Mouse (Mus musculus): ENCODE measurements around the gene Rsph14. TPM values are rescaled to one million over a fixed set of nuclear protein-coding genes. Genes with fewer than 3 reads are reported as not detected.

Gene Rsph14
- polyA plus RNA-seq, 1 experiment from 2014 or later = 0.76 TPM

- no peak for ATAC-seq (replicated peaks)
Measured at GRCm38 (mm10) chr10:75020271-75020670, 12.1 kb downstream of the Rsph14 start.

GRCm38 (mm10) chr10:75016481-75016880, 15.9 kb downstream of the Rsph14 start:
- Histone ChIP-seq H3K4me1 (0 out of 2 replicates have a peak, but pooled peaks cover 6% of the 10 kb centered on the region), H3K9ac (replicated peaks) (no peak overlapping the region), H3K36me3 (no peaks in the 10 kb centered on the region), H3K4me3 (no peak overlapping the region), H3K27me3 (no peaks in the 10 kb centered on the region), H3K9me3 (no peaks in the 10 kb centered on the region), H3K4me2 (replicated peaks) (no peak overlapping the region), H3K27ac (replicated peaks) (no peak overlapping the region)
- 65% methylated on average over 4 of the region's 4 CpGs for WGBS
- no peak for ATAC-seq (replicated peaks)

More at GRCm38 (mm10) chr10:75020271-75020670, 12.1 kb downstream of the Rsph14 start:
- Histone ChIP-seq H3K36me3 (no peaks in the 10 kb centered on the region), H3K27me3 (no peaks in the 10 kb centered on the region), H3K9me3 (no peaks in the 10 kb centered on the region), H3K27ac (replicated peaks) (no peak overlapping the region), H3K4me2 (replicated peaks) (no peak overlapping the region), H3K4me1 (0 out of 2 replicates have a peak, but pooled peaks cover 3% of the 10 kb centered on the region), H3K4me3 (no peak overlapping the region), H3K9ac (replicated peaks) (no peak overlapping the region)
- 70% methylated on average over 2 of the region's 2 CpGs for WGBS

GRCm38 (mm10) chr10:75015465-75015864, 16.9 kb downstream of the Rsph14 start:
- no peak for ATAC-seq (replicated peaks)
- no peak overlapping the region for H3K4me2 ChIP-seq (replicated peaks)
- WGBS = 76% methylated on average over 14 of the region's 14 CpGs

GRCm38 (mm10) chr10:75010704-75011103, 21.7 kb downstream of the Rsph14 start:
- 89% methylated on average over 15 of the region's 15 CpGs for WGBS
- Histone ChIP-seq H3K36me3 (no peaks in the 10 kb centered on the region), H3K9me3 (no peaks in the 10 kb centered on the region), H3K4me1 (peaks cover 15% of the 10 kb centered on the region), H3K4me3 (no peak overlapping the region), H3K27ac (replicated peaks) (no peak overlapping the region; the same call in 1 of the 2 replicates), H3K9ac (replicated peaks) (no peak overlapping the region), H3K4me2 (replicated peaks) (no peak overlapping the region), H3K27me3 (no peaks in the 10 kb centered on the region)
- no peak for ATAC-seq (replicated peaks)

More at GRCm38 (mm10) chr10:75015465-75015864, 16.9 kb downstream of the Rsph14 start:
- Histone ChIP-seq H3K4me1 (peaks cover 7% of the 10 kb centered on the region; the same call in 1 of the 2 replicates), H3K27ac (replicated peaks) (no peak overlapping the region), H3K36me3 (no peaks in the 10 kb centered on the region), H3K4me3 (no peak overlapping the region), H3K27me3 (no peaks in the 10 kb centered on the region), H3K9ac (replicated peaks) (no peak overlapping the region), H3K9me3 (no peaks in the 10 kb centered on the region)

- no peaks in the 10 kb centered on the region for H3K27me3 ChIP-seq
- WGBS = 63% methylated on average over 8 of the region's 8 CpGs
- H3K4me2 ChIP-seq (replicated peaks) = no peak overlapping the region
- H3K9ac ChIP-seq (replicated peaks) = no peak overlapping the region
- no peaks in the 10 kb centered on the region for H3K9me3 ChIP-seq
- no peak overlapping the region for H3K4me3 ChIP-seq
- 0 out of 2 replicates have a peak, but pooled peaks have one; percentile 20 for ATAC-seq (replicated peaks)
- H3K27ac ChIP-seq (replicated peaks) = no peak overlapping the region
- no peaks in the 10 kb centered on the region for H3K36me3 ChIP-seq
- peaks cover 13% of the 10 kb centered on the region for H3K4me1 ChIP-seq
Measured at GRCm38 (mm10) chr10:75006889-75007662, 25.3 kb downstream of the Rsph14 start.

GRCm38 (mm10) chr10:75004067-75004466, 28.3 kb downstream of the Rsph14 start:
- ATAC-seq (replicated peaks) = no peak
- Histone ChIP-seq H3K36me3 (no peaks in the 10 kb centered on the region), H3K9ac (replicated peaks) (no peak overlapping the region), H3K4me3 (no peak overlapping the region), H3K27ac (replicated peaks) (no peak overlapping the region), H3K27me3 (no peaks in the 10 kb centered on the region), H3K4me2 (replicated peaks) (no peak overlapping the region), H3K9me3 (no peaks in the 10 kb centered on the region), H3K4me1 (peaks cover 16% of the 10 kb centered on the region)
- WGBS = 90% methylated on average over 3 of the region's 3 CpGs

- peaks cover 6% of the 10 kb centered on the region for H3K4me1 ChIP-seq
- H3K27me3 ChIP-seq = no peaks in the 10 kb centered on the region
- H3K36me3 ChIP-seq = no peaks in the 10 kb centered on the region
- H3K4me2 ChIP-seq (replicated peaks) = no peak overlapping the region
- H3K27ac ChIP-seq (replicated peaks) = no peak overlapping the region
- no peak overlapping the region for H3K9ac ChIP-seq (replicated peaks)
- 93% methylated on average over 8 of the region's 8 CpGs for WGBS
- no peaks in the 10 kb centered on the region for H3K9me3 ChIP-seq
- no peak overlapping the region for H3K4me3 ChIP-seq
- no peak for ATAC-seq (replicated peaks)
Measured at GRCm38 (mm10) chr10:75001391-75001790, 31.0 kb downstream of the Rsph14 start.

GRCm38 (mm10) chr10:74995377-74995776, 37.0 kb downstream of the Rsph14 start:
- peak; percentile 62 for ATAC-seq (replicated peaks)
- Histone ChIP-seq H3K9me3 (no peaks in the 10 kb centered on the region), H3K9ac (replicated peaks) (peak overlapping the region; percentile 31; the same call in 1 of the 2 replicates), H3K36me3 (peaks cover 14% of the 10 kb centered on the region), H3K4me1 (peaks cover 22% of the 10 kb centered on the region), H3K4me2 (replicated peaks) (peak overlapping the region; percentile 44), H3K27me3 (no peaks in the 10 kb centered on the region), H3K4me3 (peak overlapping the region; percentile 17; the same call in 1 of the 2 replicates), H3K27ac (replicated peaks) (no peak overlapping the region; the same call in 1 of the 2 replicates)
- WGBS = under 1% methylated on average over 17 of the region's 17 CpGs

GRCm38 (mm10) chr10:74994863-74995262, 37.5 kb downstream of the Rsph14 start:
- peak; percentile 36; the same call in 1 of the 2 replicates for ATAC-seq (replicated peaks)
- 11% methylated on average over 5 of the region's 5 CpGs for WGBS
- Histone ChIP-seq H3K9ac (replicated peaks) (no peak overlapping the region), H3K4me3 (no peak overlapping the region), H3K9me3 (no peaks in the 10 kb centered on the region), H3K4me2 (replicated peaks) (no peak overlapping the region), H3K27me3 (no peaks in the 10 kb centered on the region), H3K4me1 (peaks cover 17% of the 10 kb centered on the region), H3K36me3 (peaks cover 14% of the 10 kb centered on the region), H3K27ac (replicated peaks) (0 out of 2 replicates have a peak overlapping the region, but pooled peaks have one; percentile 17)

- H3K9ac ChIP-seq (replicated peaks) = no peak overlapping the region
- no peak overlapping the region for H3K27ac ChIP-seq (replicated peaks)
- no peak overlapping the region for H3K4me3 ChIP-seq
- ATAC-seq (replicated peaks) = no peak
- no peaks in the 10 kb centered on the region for H3K9me3 ChIP-seq
- H3K36me3 ChIP-seq = peaks cover 14% of the 10 kb centered on the region
- peaks cover 14% of the 10 kb centered on the region for H3K4me1 ChIP-seq
- H3K4me2 ChIP-seq (replicated peaks) = no peak overlapping the region
- WGBS = 62% methylated on average over 26 of the region's 26 CpGs
- H3K27me3 ChIP-seq = no peaks in the 10 kb centered on the region
Measured at GRCm38 (mm10) chr10:74990584-74991322, 41.6 kb downstream of the Rsph14 start.

GRCm38 (mm10) chr10:74989814-74990213, 42.6 kb downstream of the Rsph14 start:
- Histone ChIP-seq H3K4me2 (replicated peaks) (no peak overlapping the region), H3K9ac (replicated peaks) (no peak overlapping the region), H3K9me3 (no peaks in the 10 kb centered on the region), H3K27me3 (no peaks in the 10 kb centered on the region), H3K4me3 (no peak overlapping the region), H3K4me1 (peaks cover 5% of the 10 kb centered on the region), H3K36me3 (peaks cover 14% of the 10 kb centered on the region), H3K27ac (replicated peaks) (no peak overlapping the region)
- ATAC-seq (replicated peaks) = no peak
- 91% methylated on average over 4 of the region's 4 CpGs for WGBS
